Mouse (Mus musculus): Measurements from ENCODE around the gene Uvrag.

DNA sequence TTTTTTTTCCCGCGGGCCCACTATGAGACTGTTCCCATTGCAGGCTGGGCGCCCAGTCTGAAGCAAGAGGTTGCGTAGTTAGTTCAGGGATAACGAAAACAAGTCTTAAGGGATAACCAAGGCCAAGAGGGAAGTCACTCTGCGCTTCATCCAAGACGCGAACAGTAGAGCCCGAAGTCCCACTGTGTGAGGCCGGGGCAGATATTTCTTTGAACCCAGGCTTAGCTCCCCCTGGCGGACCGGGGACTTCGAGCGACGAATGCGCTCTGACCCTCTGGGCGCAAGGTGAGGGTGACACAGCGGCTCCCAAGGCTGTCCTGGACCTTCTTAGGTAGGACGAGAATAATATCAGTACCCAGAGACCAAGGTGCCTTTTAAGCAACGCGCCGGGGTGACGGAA, 304.3 kb downstream of the Uvrag start:
- TF ChIP-seq GATA1 (IDR thresholded peaks at IDR 0.05; ENCODE audit: borderline replicate concordance, low read length), result no peak
- TF ChIP-seq FLI1 (IDR thresholded peaks at IDR 0.05; ENCODE audit: low read length), result no peak
